Mouse (Mus musculus) c-Kit-positive CD71-negative TER-119-negative erythroid progenitor cells, embryonic 14.5 days (primary cell): ENCODE data around the gene Wdr4.
"Not testable (repeated sequence)": the region's sequence is repeated elsewhere in the genome, so short reads cannot be mapped to it uniquely, and the experiment has no call there.

Experiments
- DNase-seq: peaks from one replicate; pipeline ENCODE4 v3.0.0-alpha.2; 2013; ENCODE audit warnings: low read depth

Wdr4 gene

GRCm38 (mm10) chr17:31519946-31520838 lies at the start of gene Wdr4, which contains the start of gene Ndufv3:
Gene Wdr4 (minus strand): TSS chr17:31519980.
Gene Ndufv3 (plus strand): TSS chr17:31520115.
- DNase-seq: peak; percentile 100

- no peak for DNase-seq
Measured at GRCm38 (mm10) chr17:31566276-31566675, 46.5 kb upstream of the Wdr4 start.

DNA sequence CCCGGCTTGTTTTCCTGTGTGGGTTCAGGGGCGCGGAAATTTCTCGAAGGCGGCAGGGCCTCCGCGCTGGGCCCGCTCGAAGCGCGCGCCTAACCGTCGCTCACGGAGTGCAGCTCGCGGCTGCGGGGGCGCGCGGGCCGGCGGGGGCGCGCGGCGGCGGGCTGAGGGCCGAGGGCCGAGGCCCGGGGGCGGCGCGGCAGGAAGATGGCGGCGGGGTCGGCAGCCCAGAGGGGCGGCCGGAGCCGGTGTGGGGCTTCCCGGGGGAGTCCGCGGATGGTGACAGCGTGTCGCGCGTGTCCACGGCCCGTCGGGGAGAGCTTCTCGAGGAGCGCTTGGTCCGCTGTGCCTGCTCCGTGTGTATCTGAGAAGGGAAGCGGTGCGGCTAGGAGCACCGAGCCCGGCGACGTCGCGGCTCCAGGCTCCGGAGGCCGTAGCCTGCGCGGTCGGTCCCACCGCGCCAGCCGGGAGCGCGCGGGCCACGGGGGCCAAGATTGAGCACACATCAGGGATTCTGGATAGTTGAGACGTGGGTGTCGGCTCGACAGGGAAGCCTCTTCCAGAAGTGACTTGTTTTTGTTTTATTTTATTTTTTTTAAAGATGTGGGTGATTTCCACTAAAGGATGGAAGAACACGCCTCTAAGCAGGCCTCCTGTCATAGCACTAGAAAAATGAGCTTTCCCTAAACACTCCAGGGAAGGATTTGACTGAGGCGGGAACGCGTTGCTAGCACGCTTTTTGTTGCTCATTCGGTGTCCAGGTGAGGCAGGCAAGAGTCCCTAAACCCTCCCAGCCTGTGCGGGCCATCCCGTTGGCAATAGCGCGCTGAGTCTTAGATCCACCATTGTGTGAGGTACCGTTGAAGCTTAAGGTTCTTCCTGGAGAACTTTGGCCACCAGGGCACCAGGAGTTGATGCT lies 45.6 kb upstream of the Wdr4 start:
- peak; percentile 37 for DNase-seq

DNA sequence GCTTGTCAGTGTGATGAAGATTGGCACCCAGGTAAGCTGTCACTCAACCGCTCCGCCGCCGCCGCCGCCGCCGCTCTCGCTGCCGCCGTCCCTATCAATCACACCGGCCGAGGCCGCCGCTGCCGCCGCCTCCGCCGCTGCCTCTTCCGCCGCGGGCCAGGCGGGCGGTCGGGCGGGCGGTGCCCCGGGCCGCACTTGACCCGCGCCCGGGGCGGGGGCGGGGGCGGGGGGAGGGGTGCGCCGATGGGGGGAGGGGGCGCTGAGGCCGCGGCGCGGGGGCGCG lies 45.0 kb upstream of the Wdr4 start:
- DNase-seq: no peak

DNA sequence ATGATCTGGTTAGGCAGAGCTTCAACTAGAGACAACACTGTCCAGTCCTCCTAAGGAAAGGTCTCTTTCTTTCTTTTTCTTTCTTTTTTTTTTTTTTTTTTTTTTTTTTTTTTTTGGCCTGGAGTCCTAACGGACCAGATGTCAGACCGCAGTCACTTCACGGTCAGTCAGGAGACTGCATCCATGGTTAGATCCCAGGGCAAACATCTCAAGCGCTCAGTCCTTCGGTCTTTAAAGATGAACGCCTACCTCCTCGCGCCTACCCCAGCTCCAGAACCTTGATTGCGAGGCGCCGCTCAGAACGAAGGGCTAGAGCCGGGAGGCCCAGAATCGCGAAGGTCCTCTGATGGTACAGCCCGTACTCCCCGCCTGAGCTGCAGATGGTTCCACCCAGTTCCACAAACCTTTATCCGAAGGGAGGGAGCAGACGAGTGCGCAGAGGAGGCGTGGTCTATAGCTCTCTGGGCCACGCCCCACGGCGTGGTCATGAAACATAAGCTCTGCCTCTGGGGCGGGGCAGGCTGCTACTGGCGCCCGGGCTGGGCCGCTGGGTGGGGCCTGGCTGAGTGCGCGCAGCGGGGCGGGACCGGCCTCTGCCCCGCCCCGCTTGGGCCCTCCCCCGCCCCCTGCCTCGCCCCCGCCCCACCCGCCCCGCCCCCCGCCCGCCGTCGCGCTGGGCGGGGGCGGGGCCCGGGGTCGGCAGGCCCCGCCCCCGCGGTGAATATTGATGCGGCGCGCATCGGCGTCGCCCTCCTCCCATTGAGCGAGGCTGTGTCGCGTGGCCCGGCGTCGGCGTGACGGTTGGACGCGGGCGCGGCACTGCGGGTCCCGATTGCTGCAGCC lies 44.5 kb upstream of the Wdr4 start, which contains the start of gene Pknox1:
Gene Pknox1, plus strand, starts transcription at position 720 of the 843 bp plus-strand sequence.
- peak; percentile 99 for DNase-seq

DNA sequence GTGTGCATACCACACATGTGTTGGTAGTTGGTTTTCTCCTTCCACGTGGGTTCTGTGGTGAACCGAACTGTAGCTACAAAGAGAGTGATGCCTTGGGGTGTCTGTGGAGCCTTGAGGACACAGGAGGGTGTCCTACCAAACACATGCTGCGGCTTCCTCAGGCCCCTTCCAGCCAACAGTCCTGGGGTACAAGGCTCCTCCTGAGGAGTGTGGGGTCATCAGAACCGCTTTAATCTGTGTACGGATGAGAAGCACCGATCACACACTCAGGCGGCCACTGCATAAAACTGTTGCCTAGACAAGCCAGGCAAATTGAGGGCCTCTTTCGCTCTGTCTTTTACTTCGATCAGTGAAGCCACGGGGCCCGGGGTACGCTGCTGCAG lies 43.8 kb upstream of the Wdr4 start:
- DNase-seq: no peak

GRCm38 (mm10) chr17:31559021-31559789 lies 39.4 kb upstream of the Wdr4 start:
- DNase-seq: no peak

- DNase-seq: no peak
Measured at GRCm38 (mm10) chr17:31557947-31558542, 38.3 kb upstream of the Wdr4 start.

- DNase-seq: no peak
Measured at GRCm38 (mm10) chr17:31557124-31557880, 37.5 kb upstream of the Wdr4 start.

DNA sequence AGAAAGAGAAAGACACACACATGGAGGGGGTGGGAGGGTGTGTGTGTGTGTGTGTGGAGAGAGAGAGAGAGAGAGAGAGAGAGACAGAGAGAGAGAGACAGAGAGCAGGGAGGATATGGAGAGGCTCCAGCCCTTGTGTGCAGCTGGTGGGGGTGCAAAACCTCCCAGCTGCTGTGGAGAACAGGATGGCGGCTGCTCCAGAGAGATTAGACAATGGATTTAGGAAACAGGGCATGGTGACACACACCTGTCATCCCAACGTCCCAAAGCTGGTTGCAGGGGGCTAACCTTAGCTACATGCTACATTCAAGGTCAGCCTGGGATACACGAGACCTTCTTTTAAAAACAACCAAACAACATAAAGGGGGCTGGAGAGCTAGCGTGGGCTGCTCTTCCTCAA lies 36.5 kb upstream of the Wdr4 start:
- no peak for DNase-seq

DNA sequence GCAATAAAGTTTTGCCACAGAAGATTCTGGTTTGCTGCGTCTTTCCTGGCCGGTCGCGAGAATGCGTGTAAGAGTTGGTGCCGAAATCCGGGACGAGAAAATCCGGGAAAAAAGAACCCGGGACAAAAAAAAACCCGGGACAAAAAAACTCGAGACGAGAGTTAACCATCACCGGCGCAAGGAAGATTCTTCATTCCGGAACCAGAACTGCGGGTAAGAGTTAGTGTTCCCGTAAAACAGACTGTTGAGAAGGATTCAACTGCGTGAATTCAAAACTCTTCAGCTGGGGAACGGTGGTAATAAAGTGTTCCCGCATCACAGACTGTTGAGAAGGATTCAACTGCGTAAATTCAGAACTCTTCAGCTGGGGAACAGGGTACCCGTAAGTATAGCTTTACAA lies 32.8 kb upstream of the Wdr4 start:
- not testable (repeated sequence) for DNase-seq

- no peak for DNase-seq
Measured at GRCm38 (mm10) chr17:31549389-31549788, 29.6 kb upstream of the Wdr4 start.

GRCm38 (mm10) chr17:31547974-31548373 lies 28.2 kb upstream of the Wdr4 start:
- DNase-seq: no peak

DNA sequence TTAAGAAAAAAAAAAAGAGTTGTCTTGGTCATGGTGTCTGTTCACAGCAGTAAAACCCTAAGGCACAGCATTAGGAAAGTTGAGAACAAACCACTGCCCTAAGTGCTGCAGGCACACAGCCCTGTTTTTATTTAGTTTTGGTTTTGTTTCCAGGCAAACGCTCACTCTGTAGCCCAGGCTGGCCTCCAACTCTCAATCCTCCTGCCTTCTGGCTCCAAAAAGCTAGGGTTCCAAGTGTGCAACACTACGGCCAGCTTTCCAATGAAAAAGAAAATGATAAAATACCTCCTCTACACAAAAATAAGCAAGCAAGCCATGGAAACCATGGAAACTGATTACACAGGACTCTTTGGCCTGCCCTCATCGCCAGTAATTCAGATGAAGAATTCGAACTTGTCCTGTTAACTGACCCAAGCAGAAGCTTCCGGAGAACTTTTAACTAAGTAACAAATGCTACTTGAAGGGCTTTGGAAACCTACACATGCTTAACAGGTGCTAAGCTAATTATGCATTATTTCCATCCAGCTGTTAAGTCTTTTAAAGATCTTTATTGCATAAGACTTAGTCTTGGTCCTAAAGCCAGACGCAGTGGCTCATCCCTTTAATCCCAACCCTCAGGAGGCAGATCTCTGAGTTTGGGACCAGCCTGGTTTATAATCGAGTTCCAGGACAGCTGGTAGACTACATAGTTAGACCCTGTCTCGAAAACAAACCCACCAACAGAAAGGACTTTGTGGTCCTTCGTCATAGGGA lies 26.8 kb upstream of the Wdr4 start:
- no peak for DNase-seq

DNA sequence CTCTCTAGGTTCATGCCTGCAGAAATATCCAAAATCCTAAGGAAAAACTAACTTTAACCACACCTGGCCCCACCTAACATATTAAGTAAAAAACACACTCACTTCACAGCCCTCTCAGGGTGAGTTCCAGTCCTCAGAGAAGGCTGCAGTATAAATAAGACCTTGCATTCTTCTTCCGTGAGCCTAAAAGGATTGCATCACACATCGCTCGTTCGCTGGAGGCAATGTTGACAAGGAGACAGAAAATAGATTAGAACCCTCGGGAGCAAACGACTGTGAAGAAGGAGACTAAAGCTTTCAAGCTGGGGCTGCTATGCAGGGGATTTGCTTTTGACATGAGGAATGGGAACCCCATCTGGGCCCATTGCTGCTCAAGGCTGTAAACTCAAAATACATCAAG lies 23.8 kb upstream of the Wdr4 start:
- no peak for DNase-seq

DNA sequence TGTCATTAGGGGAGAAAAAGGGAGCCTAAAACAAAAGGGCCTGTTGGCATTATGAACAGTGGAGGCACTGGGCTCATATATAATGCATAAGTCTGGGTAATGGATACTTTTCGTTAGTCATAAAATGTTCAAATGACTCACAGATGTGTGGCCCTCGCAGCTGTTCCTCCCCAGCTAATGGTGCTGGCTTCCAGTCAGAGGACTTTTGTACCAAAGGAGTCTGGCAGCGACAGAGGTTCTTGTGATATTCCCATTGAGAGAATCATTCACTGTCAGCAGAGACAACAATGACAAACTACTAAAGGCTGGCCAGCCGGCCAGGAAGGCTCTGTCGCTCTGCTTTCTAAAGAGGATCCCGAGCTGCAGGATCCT lies 21.7 kb upstream of the Wdr4 start:
- no peak for DNase-seq

- DNase-seq: no peak
Measured at GRCm38 (mm10) chr17:31540809-31541459, 21.2 kb upstream of the Wdr4 start.

DNA sequence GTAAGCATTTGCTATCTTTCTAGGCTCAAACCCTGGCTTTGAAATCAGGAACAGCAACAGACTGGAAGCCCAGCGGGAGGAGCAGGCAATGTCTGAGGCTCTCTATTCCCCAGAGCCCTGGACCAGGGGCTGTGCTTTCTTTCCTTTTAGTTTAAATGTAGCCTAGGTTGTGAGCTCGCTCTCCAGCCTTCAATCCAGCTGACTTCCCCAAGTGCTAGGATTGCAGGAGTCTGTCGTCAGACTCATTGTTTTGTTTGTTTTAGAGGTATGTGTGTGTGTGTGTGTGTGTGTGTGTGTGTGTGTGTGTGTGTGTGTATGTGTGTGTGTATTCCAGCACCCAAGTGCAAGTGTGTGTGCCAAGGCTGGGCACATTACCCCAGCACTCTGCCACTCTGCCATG lies 20.3 kb upstream of the Wdr4 start:
- no peak for DNase-seq
